Mouse (Mus musculus) kidney, adult 8-10 months (tissue): ENCODE data around the gene Hdac4.

Experiments used
- DNase-seq, 2 experiments: peaks; one replicate each; pipeline ENCODE4 v3.0.0; 2022

Hdac4 gene

DNA sequence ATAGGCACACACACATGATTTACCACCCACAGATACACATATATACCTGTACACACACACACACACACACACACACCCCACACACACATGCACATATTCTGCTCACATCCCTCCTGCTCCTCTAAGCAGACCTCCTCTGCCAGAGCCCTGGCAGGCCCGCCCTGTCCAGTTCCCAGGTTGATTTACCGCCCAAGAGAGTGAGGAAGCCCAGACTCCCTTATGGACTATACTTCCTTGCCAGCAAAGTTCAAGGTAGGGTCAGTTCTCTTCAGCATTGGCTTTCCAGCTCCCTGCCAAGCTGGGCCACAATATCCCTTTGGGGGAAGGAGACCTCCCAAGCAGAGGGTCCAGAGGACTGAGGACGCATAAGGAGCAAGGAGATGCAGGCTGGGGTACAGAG is 280.9 kb downstream of the Hdac4 start:
- no peak for DNase-seq

DNA sequence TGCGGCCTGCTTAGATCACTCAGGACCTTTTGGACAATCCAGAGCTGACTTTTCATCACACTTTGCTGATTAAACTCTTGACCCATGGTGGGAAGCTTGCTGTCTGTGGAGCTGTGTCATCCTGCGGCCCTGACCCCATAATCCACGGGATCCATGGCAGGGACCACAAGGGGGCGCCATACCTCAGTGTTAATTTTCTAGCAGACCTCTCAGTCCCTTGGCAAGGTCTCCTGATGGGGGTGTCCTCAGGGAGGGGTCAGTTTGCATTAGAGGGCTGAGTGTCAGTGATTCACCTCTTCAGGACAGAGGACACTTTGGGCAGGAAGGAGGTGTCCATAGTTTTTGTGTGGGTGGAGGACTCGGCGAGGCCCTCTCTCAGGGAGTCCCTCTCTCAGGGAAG is 281.6 kb downstream of the Hdac4 start:
- DNase-seq = peak in 1 of 2 experiments; percentile 61

- DNase-seq = no peak
These were observed 283.0 kb downstream of the Hdac4 start for GRCm38 (mm10) chr1:91912227-91913119.

GRCm38 (mm10) chr1:91905268-91905667 is 290.2 kb downstream of the Hdac4 start:
- DNase-seq = no peak

DNA sequence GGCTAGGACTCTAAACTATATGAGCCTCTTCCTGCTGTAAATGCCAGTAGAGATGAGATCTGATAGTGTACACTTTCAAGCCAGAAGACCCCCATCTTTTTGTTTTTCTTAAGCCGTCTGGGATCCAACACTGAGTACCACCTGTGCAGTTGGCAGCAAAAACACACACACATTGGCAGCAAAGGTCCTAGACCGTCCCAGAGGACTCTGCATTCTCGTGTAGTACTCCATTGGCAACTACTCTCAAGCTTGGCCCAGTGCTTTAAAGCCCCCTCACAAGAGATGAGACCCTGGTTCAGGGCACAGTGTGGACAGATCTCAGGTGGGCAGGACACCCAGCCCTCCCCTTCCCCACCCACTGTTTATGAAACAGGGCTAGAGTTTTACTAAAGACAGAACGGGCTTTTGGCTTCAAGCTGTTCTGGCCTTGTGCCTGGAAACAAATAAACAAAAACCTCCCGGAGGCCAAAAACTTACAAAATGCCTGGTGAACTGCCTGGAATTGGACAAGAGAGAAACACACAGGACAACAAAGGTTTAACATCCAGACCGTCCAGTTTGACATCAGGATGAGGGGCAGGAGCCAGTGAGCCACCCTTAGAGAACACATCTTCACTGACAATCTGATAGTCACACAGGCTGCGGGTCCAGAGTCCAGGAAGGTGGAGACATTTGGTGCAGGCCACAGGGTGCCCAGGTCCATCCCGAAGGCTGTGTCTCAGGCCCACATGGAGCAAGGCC is 292.1 kb downstream of the Hdac4 start:
- DNase-seq = peak in 1 of 2 experiments; percentile 43

DNA sequence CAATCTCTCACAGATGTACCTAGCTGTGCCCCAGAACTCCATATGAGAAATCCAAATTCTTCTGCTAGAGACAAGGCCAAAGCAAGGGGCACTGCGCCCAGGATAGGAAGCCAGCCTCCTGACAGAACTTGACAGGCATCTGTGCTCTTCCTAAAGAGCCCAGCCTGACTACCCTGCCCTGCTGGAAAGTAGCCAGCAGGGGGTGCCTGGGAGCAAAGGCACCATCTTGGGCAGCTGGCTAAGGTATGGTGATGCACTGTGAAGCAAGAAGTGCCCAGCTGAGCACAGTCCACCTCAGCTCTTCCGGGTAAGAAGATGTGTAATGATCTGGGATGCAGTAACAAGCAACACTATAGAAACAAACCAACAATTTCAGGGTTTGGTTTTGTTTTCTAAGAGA is 298.4 kb downstream of the Hdac4 start:
- DNase-seq = no peak

GRCm38 (mm10) chr1:91894286-91894685 is 301.2 kb downstream of the Hdac4 start:
- DNase-seq = no peak

DNA sequence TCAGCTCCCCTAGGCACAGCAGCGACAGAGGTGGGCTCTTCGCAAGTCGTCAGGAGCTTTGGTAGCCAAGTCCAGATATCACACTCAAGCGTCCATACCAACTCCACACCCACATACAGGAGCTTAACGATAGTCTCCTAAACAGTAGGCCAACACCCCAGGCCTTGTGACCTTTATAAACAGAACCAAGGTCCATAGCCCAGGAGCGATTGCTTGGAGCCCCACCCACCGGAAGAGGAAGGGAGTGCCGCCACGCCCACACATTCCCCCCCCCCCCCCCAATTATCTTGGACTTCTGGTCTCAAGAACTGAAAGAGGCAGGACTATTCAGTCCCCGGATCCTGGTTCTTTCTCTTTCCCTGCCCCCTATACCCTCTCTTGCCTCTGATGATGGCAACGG is 301.9 kb downstream of the Hdac4 start:
- DNase-seq = no peak

DNA sequence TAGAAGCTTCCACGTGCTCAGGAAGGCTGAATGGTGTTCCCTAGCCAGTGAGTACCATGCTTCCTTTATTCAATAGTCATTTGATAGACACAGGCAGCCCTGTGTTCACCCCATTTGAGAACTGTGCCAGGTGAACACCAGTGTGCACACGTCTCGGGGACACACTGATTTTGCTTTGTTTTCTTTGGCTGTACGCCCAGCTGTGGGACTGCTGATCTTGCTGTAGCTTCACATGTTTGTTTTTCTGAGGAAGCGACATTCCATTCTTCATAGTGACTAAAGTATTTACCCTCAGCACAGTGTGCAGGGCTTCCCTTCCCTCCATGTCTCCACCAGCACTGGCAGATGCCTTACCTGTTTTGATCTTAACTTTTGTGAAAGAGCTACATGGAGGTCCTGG is 312.4 kb downstream of the Hdac4 start:
- no peak for DNase-seq

- DNase-seq = no peak
These were observed 314.6 kb downstream of the Hdac4 start for GRCm38 (mm10) chr1:91880899-91881298.

DNA sequence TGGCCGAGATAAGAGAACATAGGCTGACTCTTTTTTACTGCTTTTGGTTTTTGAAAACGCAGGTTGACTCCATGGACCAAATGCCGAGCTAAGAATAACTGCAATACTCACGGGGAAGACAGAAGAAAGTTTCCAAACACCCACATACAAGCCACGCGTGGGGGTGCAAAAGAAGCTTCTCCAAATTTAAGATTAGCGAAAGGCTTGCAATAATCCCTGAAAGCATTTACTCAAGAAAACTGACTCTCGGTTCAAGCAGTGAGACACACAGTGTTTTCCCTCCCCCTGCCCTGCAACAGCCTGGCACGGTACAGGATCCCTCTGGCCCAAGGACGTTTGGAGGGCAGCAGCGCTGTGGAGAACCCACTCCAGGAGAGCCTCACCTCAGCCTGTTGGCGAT is 315.3 kb downstream of the Hdac4 start:
- no peak for DNase-seq
